Mouse (Mus musculus): ENCODE data around the gene Gpr160. TPM values are rescaled to one million over a fixed set of nuclear protein-coding genes. Genes with fewer than 3 reads are reported as not detected.

The Gpr160 gene
- polyA plus RNA-seq, 1 experiment from 2014 or later, result 1.8 TPM

- no peak overlapping the region for H3K9ac ChIP-seq (replicated peaks)
- H3K4me3 ChIP-seq (replicated peaks), result no peak overlapping the region
- H3K27ac ChIP-seq (replicated peaks), result no peak overlapping the region
- H3K27me3 ChIP-seq (replicated peaks), result no peaks in the 10 kb centered on the region
- 89% methylated on average over 4 of the region's 4 CpGs for WGBS
- ATAC-seq (ENCODE audit: low FRiP score), result no peak
- H3K4me1 ChIP-seq, result no peaks in the 10 kb centered on the region
- 0 out of 2 replicates have a peak, but pooled peaks cover 2% of the 10 kb centered on the region for H3K9me3 ChIP-seq (replicated peaks)
- peaks cover 49% of the 10 kb centered on the region for H3K36me3 ChIP-seq
- no peak overlapping the region for H3K4me2 ChIP-seq
Observed at GRCm38 (mm10) chr3:30917160-30917559, 61.4 kb downstream of the Gpr160 start.

GRCm38 (mm10) chr3:30927664-30928063 is 71.9 kb downstream of the Gpr160 start:
- H3K27ac ChIP-seq (replicated peaks), result no peak overlapping the region
- no peak overlapping the region for H3K4me3 ChIP-seq (replicated peaks)
- 95% methylated on average over 3 of the region's 3 CpGs for WGBS
- ATAC-seq (ENCODE audit: low FRiP score), result no peak
- no peak overlapping the region for H3K9ac ChIP-seq (replicated peaks)
- H3K4me1 ChIP-seq, result no peaks in the 10 kb centered on the region
- H3K36me3 ChIP-seq, result peaks cover 31% of the 10 kb centered on the region
- no peaks in the 10 kb centered on the region for H3K27me3 ChIP-seq (replicated peaks)
- no peaks in the 10 kb centered on the region for H3K9me3 ChIP-seq (replicated peaks)
- no peak overlapping the region for H3K4me2 ChIP-seq

GRCm38 (mm10) chr3:30929828-30930227 is 74.1 kb downstream of the Gpr160 start:
- Histone ChIP-seq H3K27ac (replicated peaks) (no peak overlapping the region), H3K36me3 (peaks cover 32% of the 10 kb centered on the region), H3K4me3 (replicated peaks) (no peak overlapping the region), H3K4me1 (no peaks in the 10 kb centered on the region), H3K4me2 (no peak overlapping the region), H3K27me3 (replicated peaks) (no peaks in the 10 kb centered on the region), H3K9ac (replicated peaks) (no peak overlapping the region), H3K9me3 (replicated peaks) (no peaks in the 10 kb centered on the region)
- WGBS, result 54% methylated on average over 3 of the region's 3 CpGs
- no peak for ATAC-seq (ENCODE audit: low FRiP score)

- no peak for ATAC-seq (ENCODE audit: low FRiP score)
- H3K4me3 ChIP-seq (replicated peaks), result no peak overlapping the region
- H3K9me3 ChIP-seq (replicated peaks), result no peaks in the 10 kb centered on the region
- H3K4me1 ChIP-seq, result no peaks in the 10 kb centered on the region
- no peaks in the 10 kb centered on the region for H3K27me3 ChIP-seq (replicated peaks)
- no peak overlapping the region for H3K9ac ChIP-seq (replicated peaks)
- peaks cover 44% of the 10 kb centered on the region for H3K36me3 ChIP-seq
- H3K4me2 ChIP-seq, result no peak overlapping the region
- H3K27ac ChIP-seq (replicated peaks), result no peak overlapping the region
Observed at GRCm38 (mm10) chr3:30934384-30934783, 78.6 kb downstream of the Gpr160 start.

Other genes with a start within 250 kb of the Gpr160 start
- gene Lrriq4, start 211.4 kb upstream of the Gpr160 start, polyA plus RNA-seq (2015; fragmentation: Nextera tagmentation; extraction: Ambion mirVana), result not detected in 2 replicates
- gene Lrrc34, start 208.1 kb upstream of the Gpr160 start, polyA plus RNA-seq (2015; fragmentation: Nextera tagmentation; extraction: Ambion mirVana), result 0.79 and 0.97 TPM in 2 replicates
- not detected in 2 replicates for gene Lrrc31, start 156.1 kb upstream of the Gpr160 start, polyA plus RNA-seq (2015; fragmentation: Nextera tagmentation; extraction: Ambion mirVana)
- gene Samd7, start 109.7 kb upstream of the Gpr160 start, polyA plus RNA-seq (2015; fragmentation: Nextera tagmentation; extraction: Ambion mirVana), result not detected in 2 replicates
- 86.5 and 96.0 TPM in 2 replicates for gene Sec62, start 63.1 kb upstream of the Gpr160 start, polyA plus RNA-seq (2015; fragmentation: Nextera tagmentation; extraction: Ambion mirVana)
- 8.7 and 8.9 TPM in 2 replicates for gene Phc3, start 113.5 kb downstream of the Gpr160 start, polyA plus RNA-seq (2015; fragmentation: Nextera tagmentation; extraction: Ambion mirVana)
- 25.1 and 29.4 TPM in 2 replicates for gene Prkci, start 139.8 kb downstream of the Gpr160 start, polyA plus RNA-seq (2015; fragmentation: Nextera tagmentation; extraction: Ambion mirVana)
- gene Skil, start 239.1 kb downstream of the Gpr160 start, polyA plus RNA-seq (2015; fragmentation: Nextera tagmentation; extraction: Ambion mirVana), result 21.3 and 23.2 TPM in 2 replicates

Measured in neural tube, embryonic 15.5 days (tissue).